Mouse (Mus musculus) cerebellum, adult 2 months (tissue): ENCODE data around the gene Gm11492. TPM values are rescaled to one million over a fixed set of nuclear protein-coding genes. Genes with fewer than 3 reads are reported as not detected.

Experiments used
- DNase-seq, 2 experiments: peaks; one replicate each; pipeline ENCODE4 v3.0.0; 2021
- H3K27ac ChIP-seq: fragments of 200-500 bp; 2 replicates; pipeline ENCODE4 v1.5.1; 2012; ENCODE audit warnings: low read length, control low read depth, inconsistent platforms; ENCODE audit not compliant: insufficient read depth
- H3K27me3 ChIP-seq: fragments of 200-500 bp; 2 replicates; pipeline ENCODE4 v1.6.1; 2012; ENCODE audit warnings: inconsistent platforms, mild to moderate bottlenecking, low read length, moderate library complexity; ENCODE audit not compliant: control insufficient read depth, insufficient read depth
- H3K4me1 ChIP-seq: fragments of 200-500 bp; 2 replicates; pipeline ENCODE4 v1.6.1; 2011; ENCODE audit warnings: low read length; ENCODE audit not compliant: control insufficient read depth, insufficient read depth
- H3K4me3 ChIP-seq: fragments of 200-500 bp; replicated peaks from 2 replicates; pipeline ENCODE3; 2011; ENCODE audit warnings: mild to moderate bottlenecking, low read depth, low read length, control low read depth; ENCODE audit not compliant: insufficient read depth
- CTCF ChIP-seq: fragments of 200-500 bp; IDR thresholded peaks from 2 replicates; pipeline ENCODE4 v1.5.1; 2011; ENCODE audit warnings: low read depth, mild to moderate bottlenecking, control low read depth, low read length, moderate library complexity, borderline replicate concordance; ENCODE audit not compliant: insufficient read depth
- POLR2A ChIP-seq: fragments of 200-500 bp; IDR thresholded peaks from 2 replicates; pipeline ENCODE4 v1.6.1; 2011; ENCODE audit warnings: low read length, control low read depth, borderline replicate concordance; ENCODE audit not compliant: insufficient read depth
- WGBS: fragments of 180-500 bp; shearing (Covaris S2); methylation state at CpG from one replicate; pipeline ENCODE4 v1.1.7; 2018; 5-methylcytosine and 5-hydroxymethylcytosine counted together
- polyA plus RNA-seq: library from polyadenylated mRNA; depleted of rRNA; stranded (reverse); fragments of >200 nt; gene quantifications from 2 replicates; pipeline ENCODE4 v1.2.3, GENCODE M21; 2012; rRNA removed

Gene Gm11492
- polyA plus RNA-seq, 1 experiment, result not detected

DNA sequence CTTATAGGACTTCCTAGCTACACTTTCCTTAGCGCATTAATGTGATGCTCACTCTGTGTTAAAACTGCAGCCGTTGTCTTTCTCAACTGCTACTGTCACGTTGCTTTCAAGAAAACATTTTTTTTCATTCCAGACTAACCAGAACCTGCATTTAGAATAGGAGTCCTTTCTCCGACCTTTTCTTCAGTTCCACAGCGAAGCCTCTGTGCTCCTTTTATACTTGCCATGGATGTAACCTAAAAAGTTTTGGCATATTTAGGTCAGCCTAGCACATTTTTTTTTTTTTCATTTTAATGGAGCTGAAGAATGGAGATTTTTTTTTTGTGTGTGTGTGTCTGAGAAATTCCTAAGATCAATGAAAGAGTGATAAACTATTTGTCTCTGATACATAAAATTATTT, 49.1 kb downstream of the Gm11492 start:
- Histone ChIP-seq H3K4me3 (no peak overlapping the region), H3K27me3 (no peaks in the 10 kb centered on the region), H3K27ac (no peak overlapping the region), H3K4me1 (peaks cover 24% of the 10 kb centered on the region)
- no peak for TF ChIP-seq POLR2A
- TF ChIP-seq CTCF, result no peak
- no peak for DNase-seq
- WGBS, result 84% methylated on average over 5 of the region's 5 CpGs

- no peak for DNase-seq
- Histone ChIP-seq H3K27me3 (no peaks in the 10 kb centered on the region), H3K4me3 (no peak overlapping the region), H3K27ac (no peak overlapping the region), H3K4me1 (peaks cover 24% of the 10 kb centered on the region)
- WGBS, result 91% methylated on average over 2 of the region's 2 CpGs
- TF ChIP-seq CTCF, result no peak
- no peak for TF ChIP-seq POLR2A
Observed at GRCm38 (mm10) chr11:87615952-87616351, 49.5 kb downstream of the Gm11492 start.

- Histone ChIP-seq H3K4me3 (no peak within 1 kb of the TSS), H3K4me1 (peaks cover 18% of the 10 kb centered on the region; the same call in 1 of the 2 replicates), H3K27me3 (no peaks in the 10 kb centered on the region), H3K27ac (no peak within 1 kb of the TSS)
- no peak for DNase-seq
- TF ChIP-seq POLR2A (no peak), CTCF (no peak)
- WGBS, result 93% methylated on average over 66 of the region's 69 CpGs
Observed at GRCm38 (mm10) chr11:87616790-87617474, 50.5 kb downstream of the Gm11492 start, which contains the start of gene Hsf5. TSS of gene Hsf5 (plus strand) at chr11:87617164.

- Histone ChIP-seq H3K4me1 (peaks cover 13% of the 10 kb centered on the region; the same call in 1 of the 2 replicates), H3K4me3 (no peak overlapping the region), H3K27ac (no peak overlapping the region), H3K27me3 (no peaks in the 10 kb centered on the region)
- no peak for DNase-seq
- TF ChIP-seq CTCF, result no peak
- TF ChIP-seq POLR2A, result no peak
- 95% methylated on average over 32 of the region's 32 CpGs for WGBS
Observed at GRCm38 (mm10) chr11:87617606-87618005, 51.2 kb downstream of the Gm11492 start.

Other genes with a start within 250 kb of the Gm11492 start
- gene Ppm1e, start 207.6 kb upstream of the Gm11492 start, polyA plus RNA-seq, result 26.6 and 31.3 TPM in 2 replicates
- gene Rad51c, start 161.7 kb upstream of the Gm11492 start, polyA plus RNA-seq, result 4.5 and 4.7 TPM in 2 replicates
- gene Tex14, start 161.6 kb upstream of the Gm11492 start, polyA plus RNA-seq, result 0.87 and 0.98 TPM in 2 replicates
- 962 and 1,033 TPM in 2 replicates for gene Sept4, start 2.2 kb downstream of the Gm11492 start, polyA plus RNA-seq
- gene Mtmr4, start 25.5 kb downstream of the Gm11492 start, polyA plus RNA-seq, result 66.9 and 67.8 TPM in 2 replicates
- gene Hsf5, start 50.5 kb downstream of the Gm11492 start, polyA plus RNA-seq, result 0.36 and 0.43 TPM in 2 replicates
- 2.2 and 2.6 TPM in 2 replicates for gene Rnf43, start 96.1 kb downstream of the Gm11492 start, polyA plus RNA-seq
- gene Supt4a, start 170.9 kb downstream of the Gm11492 start, polyA plus RNA-seq, result 155 and 158 TPM in 2 replicates
- gene Tspoap1, start 193.9 kb downstream of the Gm11492 start, polyA plus RNA-seq, result 198 TPM in 2 replicates
- gene Mpo, start 226.9 kb downstream of the Gm11492 start, polyA plus RNA-seq, result 0.08 and 0.11 TPM in 2 replicates